Mouse (Mus musculus) B cell, adult 2 months (primary cell): ENCODE measurements around the gene Tufm.

Source experiments
- DNase-seq, 2 experiments: peaks; one replicate each; pipeline ENCODE4 v3.0.0; 2022

Tufm gene

DNA sequence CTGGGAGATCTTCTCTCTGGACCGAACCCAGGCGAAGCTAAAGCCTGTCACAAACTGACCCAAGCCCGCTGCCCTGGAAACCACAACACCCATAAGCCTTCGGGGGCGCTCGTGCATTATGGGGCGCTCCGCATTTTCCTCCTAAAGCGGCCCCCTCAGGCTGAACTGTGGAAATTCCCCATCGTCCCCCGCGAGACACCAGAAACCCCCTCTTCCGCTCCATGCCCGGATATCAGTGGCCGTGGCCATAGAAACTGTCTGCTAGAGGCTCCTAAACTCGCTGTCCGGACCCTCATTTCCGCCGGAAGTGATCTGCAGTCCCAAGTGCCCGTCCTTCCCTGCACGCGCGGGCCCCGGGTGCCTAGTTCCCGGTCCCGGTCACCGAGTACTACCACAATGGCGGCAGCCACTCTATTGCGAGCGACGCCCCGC is at the start of gene Tufm:
Tufm (plus strand) TSS at position 310 of the 432 bp plus-strand sequence.
- peak; percentile 91 to 92 for DNase-seq

DNA sequence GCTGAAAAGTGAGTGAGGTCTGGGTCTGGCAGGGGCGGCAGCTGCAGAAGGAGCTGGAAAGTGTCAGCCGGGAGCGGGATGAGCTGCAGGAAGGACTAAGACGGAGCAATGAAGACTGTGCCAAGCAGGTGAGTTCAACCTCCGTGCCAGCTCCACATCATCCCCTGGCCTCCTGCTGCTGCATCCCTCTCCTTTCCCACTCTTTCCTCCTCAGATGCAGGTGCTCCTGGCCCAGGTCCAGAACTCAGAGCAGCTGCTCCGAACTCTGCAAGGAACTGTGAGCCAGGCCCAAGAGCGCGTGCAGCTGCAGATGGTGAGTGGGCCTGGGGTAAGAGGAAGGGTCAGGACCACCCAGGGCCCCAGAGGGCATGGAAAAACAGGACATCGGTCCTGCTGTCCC is 47.0 kb upstream of the Tufm start:
- no peak for DNase-seq

- no peak for DNase-seq
Observed at GRCm38 (mm10) chr7:126443997-126444396, 43.2 kb upstream of the Tufm start.

DNA sequence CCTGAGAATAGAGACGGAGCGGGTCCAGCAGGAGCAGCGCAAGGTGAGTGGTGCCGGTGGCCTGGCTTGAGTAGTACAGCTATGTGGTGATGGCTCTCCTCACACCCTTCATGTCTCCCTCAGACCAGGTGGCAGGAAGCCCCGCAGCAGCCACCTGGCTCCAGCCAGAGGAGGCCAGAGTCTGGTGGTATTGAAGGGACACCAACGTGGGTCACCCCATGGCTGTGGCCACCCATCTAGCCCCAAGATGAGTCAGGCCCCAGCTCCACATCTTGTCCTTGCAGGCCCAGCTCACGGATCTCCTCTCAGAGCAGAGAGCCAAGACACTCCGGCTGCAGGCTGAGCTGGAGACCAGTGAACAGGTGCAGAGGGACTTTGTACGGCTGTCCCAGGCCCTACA is 42.6 kb upstream of the Tufm start:
- DNase-seq = no peak

- no peak for DNase-seq
Observed at GRCm38 (mm10) chr7:126445104-126445815, 41.9 kb upstream of the Tufm start.

- no peak for DNase-seq
Observed at GRCm38 (mm10) chr7:126446217-126446616, 40.9 kb upstream of the Tufm start.

DNA sequence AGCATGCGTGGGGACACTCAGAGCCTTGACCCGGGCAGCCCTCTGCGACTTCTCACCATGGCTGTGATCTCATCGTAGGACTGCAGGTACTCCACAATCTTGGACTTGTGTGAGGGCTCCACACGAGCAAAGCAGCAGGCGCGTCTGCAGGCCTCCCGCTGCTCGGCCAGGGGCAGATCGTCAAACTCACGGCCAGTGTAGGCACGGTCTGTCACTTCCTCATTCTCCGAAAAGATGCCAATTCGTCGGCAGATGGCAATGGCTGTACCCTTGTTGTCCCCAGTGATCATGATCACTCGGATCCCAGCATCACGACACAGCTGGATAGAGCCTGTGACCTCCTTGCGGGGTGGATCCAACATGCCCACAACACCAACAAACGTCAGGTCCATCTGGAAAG is 38.7 kb upstream of the Tufm start:
- DNase-seq = no peak

DNA sequence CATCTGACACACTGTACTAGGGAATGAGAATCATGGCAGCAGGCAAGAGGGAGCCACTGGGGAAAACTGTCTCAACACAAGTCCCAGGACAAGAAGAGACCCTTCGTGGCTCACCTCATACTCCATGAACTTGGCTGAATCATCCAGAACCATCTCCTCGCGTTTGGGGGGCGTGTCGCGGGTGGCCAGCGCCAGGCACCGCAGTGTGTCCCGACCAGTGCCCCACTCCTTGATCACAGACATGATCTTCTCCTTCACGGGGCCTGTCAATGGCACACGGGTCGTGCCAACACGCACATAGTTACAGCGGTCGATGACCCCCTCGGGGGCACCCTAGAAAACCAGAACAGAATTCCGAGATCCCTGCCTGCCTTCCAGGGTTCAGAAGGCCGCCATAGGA is 37.2 kb upstream of the Tufm start:
- DNase-seq = no peak

- no peak for DNase-seq
Observed at GRCm38 (mm10) chr7:126450641-126451040, 36.5 kb upstream of the Tufm start.

DNA sequence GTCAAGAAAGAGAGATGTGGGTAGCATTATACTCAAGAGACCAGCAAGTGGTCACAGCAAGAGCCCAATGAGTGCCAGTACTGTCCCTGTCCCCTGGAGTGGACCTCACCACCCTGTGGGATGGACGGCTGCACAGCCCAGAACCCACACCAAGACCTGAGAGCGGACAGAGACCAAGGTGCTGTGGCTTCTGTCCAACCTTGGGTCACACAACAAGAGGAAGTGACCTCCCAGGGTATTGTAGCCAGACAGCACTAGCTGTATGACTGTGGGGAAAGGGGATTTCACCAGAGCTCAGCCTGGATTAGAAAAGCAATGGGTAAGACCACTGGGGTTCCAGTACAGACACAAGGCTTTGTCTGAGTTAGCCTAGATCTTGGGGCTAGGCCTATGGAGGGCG is 34.9 kb upstream of the Tufm start:
- DNase-seq = no peak

GRCm38 (mm10) chr7:126453861-126454260 is 33.3 kb upstream of the Tufm start:
- DNase-seq = no peak

DNA sequence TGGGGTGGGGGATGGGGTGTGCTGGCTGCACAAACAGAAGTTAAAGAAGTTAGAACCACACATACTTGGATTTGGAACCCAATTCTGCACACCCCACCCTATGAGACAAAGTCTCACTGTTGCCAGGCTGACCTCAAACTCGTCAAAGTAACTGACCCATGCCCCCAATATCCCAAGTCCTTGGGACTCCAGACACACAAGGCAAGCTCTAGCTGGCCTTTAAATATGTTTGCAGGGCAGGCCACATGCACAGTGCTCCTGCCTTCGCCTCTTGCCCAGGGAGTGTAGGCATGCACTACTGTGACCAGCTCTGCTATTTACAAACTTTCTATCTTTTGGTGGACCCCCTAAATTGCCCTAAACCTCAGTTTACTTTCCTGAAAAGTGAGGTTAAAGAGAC is 31.9 kb upstream of the Tufm start:
- no peak for DNase-seq

GRCm38 (mm10) chr7:126456382-126457266 is 30.5 kb upstream of the Tufm start:
- no peak for DNase-seq

- no peak for DNase-seq
Observed at GRCm38 (mm10) chr7:126458225-126458624, 28.9 kb upstream of the Tufm start.

DNA sequence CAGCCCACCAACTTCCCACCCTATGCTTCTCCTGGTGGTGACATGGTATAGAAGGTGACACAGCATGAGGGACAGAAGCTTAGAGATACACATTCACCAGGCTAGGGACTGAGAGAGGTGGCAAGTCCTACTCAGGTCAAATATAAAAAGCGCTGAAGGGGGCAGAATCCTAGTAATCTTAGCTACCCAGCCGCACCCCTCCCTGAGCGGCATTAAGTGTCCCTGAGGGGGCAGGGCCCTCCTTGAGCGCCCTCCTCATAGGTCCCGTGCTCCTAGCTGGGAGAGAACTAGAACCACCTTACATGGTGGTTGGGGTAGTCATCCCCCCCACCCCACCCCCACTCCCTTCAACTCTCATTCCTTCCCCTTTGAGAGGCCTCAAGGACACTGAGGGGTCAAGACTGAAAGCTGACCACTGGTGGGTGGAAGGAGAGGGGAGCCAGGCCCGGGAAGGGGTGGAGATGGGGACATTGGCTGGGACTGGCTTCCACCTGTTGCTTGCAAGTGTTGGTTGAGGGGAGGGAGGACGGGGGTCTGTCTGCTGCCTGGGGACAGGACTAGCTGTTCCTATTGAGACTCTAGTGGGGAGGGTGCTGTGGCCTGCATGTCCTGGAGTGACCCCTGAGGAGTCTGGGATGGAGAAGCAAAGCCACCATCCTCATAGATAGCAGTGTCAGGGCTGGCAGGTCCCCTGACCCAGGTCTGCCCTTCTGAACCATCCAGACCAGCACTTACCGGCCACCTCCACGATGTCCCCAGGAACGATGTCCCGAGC is 28.1 kb upstream of the Tufm start:
- DNase-seq = no peak

DNA sequence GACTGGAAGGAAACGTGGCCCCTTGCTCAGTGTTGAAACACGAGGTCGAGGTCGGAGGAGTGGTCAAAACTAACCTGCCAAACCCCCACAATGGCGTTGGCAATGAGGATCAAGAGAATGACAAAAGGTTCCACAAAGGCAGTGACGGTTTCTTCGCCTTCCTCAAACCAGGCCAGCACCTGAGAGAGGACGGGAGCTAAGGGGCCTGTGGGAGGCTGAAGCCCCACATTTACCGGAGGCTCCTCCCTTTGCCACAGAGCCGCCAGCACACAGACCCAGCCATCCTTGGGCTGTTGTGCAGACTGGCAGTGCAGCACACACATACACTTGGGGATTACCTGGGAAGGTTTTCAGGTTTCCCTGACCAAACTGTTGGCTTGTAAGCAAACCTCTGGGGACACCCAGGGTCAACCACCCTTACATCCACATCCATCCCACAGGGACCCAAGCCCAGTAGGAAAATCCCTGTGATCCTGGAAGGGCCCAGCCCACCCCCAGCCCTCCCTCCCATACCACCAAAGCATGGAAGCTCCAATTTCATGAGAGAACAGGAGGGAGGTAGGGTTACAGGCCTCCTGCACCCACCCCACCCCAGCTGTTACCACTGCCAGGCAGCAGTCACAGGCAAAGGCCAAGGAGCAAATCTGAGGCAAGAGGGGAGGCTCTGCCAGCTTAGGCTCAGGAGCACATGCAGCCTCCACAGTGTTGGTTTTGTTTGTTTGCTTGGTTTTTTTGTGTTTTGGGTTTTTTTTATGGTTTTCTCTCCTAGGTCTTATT is 26.4 kb upstream of the Tufm start:
- no peak for DNase-seq

- no peak for DNase-seq
Observed at GRCm38 (mm10) chr7:126461626-126462025, 25.5 kb upstream of the Tufm start.

- no peak for DNase-seq
Observed at GRCm38 (mm10) chr7:126463004-126463403, 24.2 kb upstream of the Tufm start, which contains the start of gene Atp2a1. Atp2a1 (minus strand) TSS chr7:126463108.

GRCm38 (mm10) chr7:126463547-126463946 is 23.6 kb upstream of the Tufm start:
- DNase-seq = no peak

- DNase-seq = no peak
Observed at GRCm38 (mm10) chr7:126464121-126464520, 23.0 kb upstream of the Tufm start.

- no peak for DNase-seq
Observed at GRCm38 (mm10) chr7:126464836-126465235, 22.3 kb upstream of the Tufm start.

DNA sequence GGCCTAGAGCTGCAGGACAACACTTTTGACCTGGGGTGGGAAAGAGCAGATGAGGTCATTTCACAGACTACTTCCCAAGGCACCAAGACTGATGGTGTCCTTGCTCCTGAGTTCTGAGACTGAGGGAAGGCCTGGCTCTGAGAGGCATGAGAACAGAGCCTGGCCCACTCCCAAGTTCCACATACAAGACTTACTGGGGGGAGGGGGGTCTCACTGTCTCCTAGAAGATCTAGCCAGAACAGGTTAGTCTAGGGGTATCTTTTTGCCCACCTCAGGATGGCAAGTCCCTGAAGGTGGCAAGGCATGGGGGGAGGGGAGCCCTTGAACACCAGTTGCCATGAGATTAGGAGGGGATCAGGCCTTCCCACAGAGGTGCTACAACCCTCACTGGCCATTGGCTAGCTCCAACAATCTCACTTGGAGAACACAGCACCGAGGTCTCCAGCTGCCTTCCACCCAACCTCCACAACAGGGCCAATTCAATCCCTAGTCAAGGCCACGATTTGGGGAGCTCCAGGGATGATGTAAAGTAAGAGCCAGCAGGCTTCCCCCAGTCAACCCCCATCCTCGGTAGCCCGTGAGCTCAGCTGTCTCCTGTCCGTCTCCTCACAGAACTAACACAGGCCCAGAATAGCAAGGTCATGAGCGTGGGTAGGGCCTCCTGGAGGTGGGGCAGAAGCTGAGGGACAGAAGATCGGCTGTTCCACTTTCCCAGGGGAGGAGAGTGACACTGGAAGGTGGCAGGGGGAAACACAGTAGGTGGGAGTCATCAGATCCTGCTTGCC is 21.7 kb upstream of the Tufm start:
- DNase-seq = no peak
